Mouse (Mus musculus) embryo, embryonic 11 days (tissue): Measurements from ENCODE around the gene Txndc8.

Experiments used
- DNase-seq: peaks from one replicate; pipeline ENCODE4 v3.0.0-alpha.2; 2015

Txndc8 gene

GRCm38 (mm10) chr4:58009024-58009423 is at the start of gene Txndc8:
TSS of gene Txndc8 (minus strand) at chr4:58009124.
- no peak for DNase-seq

DNA sequence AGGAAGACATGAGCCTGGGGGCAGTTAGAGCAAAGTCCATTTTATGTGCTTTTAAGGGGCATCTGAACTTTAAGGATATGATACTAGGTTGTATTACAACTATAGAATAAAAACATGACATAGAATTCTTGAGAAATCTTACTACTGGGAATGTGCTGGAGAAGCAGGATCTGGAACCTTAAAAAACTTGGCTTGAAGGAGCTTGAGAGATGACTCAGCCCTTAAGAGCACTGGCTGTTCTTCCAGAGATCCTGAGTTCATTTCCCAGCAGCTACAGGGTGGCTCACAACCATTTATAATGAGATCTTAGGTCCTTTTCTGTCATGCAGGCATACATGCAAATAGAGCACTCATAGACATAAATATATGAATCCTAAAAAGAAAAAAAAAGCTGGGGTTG is 46.7 kb upstream of the Txndc8 start:
- no peak for DNase-seq

DNA sequence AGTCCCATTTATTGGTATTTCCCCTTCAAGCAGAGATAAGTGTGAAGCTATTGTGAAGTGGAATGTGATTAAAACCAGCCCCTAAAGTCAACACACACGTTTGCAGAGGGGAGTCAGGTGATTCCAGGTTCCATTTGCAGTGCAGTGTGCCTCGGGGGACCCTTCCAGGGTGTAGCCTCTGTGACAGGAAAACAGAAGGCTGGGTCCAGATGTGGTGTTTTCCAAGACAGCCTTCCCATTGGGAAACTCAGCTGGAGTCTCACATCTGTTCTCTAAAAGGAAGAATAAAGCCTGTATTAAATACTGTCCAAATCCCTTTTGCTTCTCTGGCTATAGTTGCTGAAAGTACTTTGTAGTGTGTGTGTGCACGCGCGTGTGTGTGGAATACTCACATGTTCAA is 45.5 kb upstream of the Txndc8 start:
- DNase-seq, result no peak

DNA sequence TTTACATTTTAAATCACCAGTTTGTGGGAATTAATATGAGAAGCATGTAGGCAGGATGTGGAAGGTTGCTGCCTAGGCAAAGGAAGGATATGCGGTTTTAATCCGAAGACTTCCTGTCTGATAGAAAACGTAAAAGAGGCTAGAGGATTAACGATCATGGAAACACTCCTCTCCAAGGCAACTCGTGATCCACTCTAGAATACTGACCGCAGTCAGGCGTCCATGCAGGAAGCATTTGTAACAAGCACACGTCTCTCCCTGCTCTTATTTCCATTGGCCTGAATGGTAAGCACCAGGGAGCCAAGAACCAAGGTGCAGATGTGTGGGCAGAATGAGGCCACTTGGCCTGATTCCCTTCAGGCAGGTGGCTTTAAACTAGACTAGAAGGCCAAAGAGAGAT is 41.8 kb upstream of the Txndc8 start:
- DNase-seq, result no peak

DNA sequence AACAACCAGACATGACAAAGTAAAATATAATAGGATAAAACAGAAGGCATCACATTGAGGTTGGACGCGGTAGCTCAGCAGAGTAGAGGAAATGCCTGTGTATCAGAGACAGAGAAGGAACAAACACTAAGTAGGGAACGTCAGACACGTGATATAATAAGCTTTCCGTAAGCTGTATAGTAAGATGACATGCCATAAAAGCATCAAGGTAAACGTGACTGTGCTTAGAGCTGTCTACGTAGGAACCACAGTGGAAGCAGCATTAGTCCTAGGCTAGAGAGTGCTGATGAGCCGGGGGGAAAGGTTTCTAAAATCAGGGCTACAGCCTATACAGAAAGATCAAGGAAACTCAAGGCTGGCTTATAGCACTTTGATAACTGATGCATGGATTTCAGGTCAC is 41.4 kb upstream of the Txndc8 start:
- no peak for DNase-seq

DNA sequence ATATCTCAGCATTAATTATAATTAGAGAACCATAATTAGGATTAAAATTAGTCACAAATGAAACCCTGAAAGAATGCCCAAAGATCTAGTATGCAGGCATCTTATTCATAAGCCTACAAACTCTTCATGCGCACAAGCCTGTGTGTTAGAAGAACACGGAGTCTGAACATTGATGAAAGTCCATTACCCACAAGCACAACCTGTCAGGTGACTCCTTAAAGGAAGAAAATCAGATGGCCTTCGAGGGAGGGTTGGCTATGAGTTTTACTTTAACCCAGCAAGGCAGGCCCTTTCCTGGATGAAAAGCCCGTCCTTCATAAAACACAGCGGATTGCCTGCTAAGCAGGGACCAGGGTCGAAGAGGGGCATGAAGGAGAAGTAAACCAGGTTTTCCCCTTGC is 35.9 kb upstream of the Txndc8 start:
- DNase-seq, result no peak

GRCm38 (mm10) chr4:58044356-58044755 is 35.4 kb upstream of the Txndc8 start:
- DNase-seq, result no peak

- no peak for DNase-seq
These were observed 31.2 kb upstream of the Txndc8 start for GRCm38 (mm10) chr4:58040093-58040492.

GRCm38 (mm10) chr4:58037096-58037705 is 28.3 kb upstream of the Txndc8 start:
- no peak for DNase-seq

DNA sequence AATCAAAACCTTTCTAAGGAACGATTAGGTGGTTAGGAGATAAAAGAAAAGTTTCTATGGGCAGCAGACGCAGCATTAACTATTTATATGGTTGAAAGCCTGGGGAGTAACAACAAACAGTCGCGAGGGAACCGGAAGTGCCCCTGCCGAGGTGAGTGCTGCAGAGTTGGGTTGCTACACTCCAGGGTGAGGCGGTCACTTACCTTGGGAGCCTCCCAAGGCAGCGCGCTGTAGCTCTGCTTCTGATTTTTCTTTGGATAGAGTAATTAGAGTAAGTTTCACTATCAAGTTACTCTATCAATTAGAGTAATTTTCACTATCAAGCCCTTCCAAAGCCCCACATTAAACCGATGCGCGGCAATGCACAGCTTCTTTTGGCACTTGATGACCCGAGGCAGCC is 25.7 kb upstream of the Txndc8 start:
- no peak for DNase-seq

GRCm38 (mm10) chr4:58032714-58033113 is 23.8 kb upstream of the Txndc8 start:
- DNase-seq, result no peak

- no peak for DNase-seq
These were observed 5.4 kb downstream of the Txndc8 start for GRCm38 (mm10) chr4:58003501-58003900.

- no peak for DNase-seq
These were observed 17.5 kb downstream of the Txndc8 start for GRCm38 (mm10) chr4:57991425-57991824.

DNA sequence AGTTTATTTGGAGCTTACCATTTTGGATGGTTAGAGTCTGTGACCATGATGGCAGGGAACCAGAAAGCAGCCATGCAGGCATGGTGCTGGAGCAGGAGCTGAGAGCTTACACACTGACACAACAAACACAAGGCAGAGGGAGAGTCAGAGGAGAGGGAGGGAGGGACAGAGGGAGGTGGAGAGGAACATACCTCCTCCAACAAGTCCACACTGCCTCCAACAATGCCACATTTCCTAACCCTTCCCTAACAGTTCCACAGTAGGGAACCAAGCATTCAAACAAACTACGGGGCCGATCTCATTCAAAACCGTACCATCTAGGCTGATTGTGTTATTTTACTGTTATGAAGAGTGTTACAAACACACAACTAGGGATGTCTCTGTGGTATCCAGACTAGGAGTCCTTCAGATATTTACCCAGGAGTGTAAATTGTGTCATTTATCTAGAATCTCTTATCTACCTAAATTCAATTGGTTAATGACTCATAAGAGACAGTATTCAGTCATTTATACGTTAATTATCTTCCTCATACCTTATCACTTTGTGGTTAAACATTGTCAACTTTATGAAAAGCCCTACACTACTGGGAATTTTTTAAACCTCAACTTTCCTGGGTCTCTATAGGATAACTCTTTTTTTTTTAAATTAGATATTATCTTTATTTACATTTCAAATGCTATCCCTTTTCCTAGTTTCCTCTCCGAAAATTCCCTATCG is 34.4 kb downstream of the Txndc8 start:
- DNase-seq, result no peak

GRCm38 (mm10) chr4:57973592-57974268 is 35.2 kb downstream of the Txndc8 start:
- no peak for DNase-seq

- DNase-seq, result no peak
These were observed 38.6 kb downstream of the Txndc8 start for GRCm38 (mm10) chr4:57970285-57970684.

- DNase-seq, result no peak
These were observed 41.7 kb downstream of the Txndc8 start for GRCm38 (mm10) chr4:57967195-57967594.

GRCm38 (mm10) chr4:57965516-57965915 is 43.4 kb downstream of the Txndc8 start:
- DNase-seq, result no peak

DNA sequence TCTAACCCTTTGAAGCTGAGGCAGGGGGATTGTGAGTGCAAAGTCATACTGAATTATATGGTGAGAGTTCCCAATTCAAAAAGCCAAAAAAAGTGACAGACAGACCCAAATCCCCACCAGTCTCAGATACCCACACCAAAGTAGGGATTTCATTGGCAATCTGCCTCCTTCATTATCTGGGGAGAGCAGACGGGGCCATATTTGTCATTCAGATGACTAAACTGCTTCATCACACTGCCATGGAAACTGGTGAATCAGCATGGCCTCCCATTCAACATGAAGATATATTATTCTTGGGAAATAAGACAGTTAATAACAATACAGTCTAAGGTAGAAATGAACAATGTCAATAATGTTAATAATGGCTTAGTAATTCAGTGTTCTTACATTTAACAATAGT is 44.8 kb downstream of the Txndc8 start:
- DNase-seq, result no peak

GRCm38 (mm10) chr4:57959056-57959455 is 49.9 kb downstream of the Txndc8 start:
- no peak for DNase-seq

GRCm38 (mm10) chr4:57958098-57958497 is 50.8 kb downstream of the Txndc8 start:
- no peak for DNase-seq

DNA sequence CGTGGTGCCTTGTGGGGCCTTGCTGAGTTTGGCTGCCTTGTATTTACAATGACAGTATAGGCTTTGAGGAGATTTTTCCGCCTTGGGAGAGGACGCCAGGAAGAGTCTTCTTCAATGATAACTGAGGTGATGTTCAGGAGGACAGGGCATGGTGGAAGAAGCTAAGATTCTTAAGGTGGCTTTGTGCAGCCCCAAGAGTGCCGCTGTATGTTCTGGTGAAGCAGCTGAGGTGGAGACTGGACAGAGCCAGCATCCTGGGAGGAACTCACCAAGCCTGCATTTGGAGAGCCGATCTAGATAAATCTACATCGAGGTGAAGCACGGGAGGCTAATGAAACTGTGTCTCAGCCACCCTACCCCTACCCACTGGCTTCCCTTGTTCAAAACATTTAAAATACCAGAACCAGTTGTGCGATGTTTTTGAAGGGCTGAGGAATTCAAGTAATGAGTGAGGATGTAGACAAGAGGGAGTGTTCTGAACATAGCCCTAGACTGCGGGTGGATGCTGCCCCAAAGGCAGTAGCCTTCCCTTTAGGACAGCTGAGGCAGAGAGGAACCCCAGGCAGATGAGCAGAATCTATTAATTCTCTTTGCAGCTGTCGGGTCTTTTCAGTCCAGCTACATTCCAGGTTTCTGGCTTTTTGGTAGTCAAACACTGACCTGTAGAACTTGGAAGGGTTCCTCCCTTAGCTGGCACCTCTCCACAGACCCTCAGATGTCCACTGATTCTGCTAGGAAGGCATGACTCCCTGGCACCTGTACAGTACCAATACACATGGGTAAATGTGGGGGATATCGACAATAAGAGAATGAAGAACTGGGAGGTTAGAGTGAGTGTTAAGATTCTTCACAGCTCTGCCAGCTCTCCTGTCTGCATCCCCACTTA is 51.5 kb downstream of the Txndc8 start:
- peak; percentile 19 for DNase-seq
